Mouse (Mus musculus): ENCODE measurements around the gene Mymx.

DNA sequence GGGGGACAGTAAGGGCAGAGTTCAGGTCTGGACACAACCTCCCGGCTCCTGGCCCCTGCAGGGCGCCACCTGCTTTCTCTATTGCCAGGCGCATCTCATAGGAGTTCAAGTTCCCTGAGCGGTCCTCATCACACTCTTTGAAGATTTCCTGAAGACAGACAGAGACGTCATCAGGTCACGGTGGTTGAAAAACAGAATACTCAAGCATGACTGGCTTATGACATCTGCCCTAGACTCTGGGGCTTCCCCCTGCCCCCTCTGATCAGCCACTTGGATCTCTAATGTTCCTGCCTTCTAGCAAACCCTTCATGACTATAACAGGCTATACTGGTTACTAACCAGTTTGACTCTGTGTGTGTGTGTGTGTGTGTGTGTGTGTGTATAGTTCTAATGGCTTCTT lies 30.0 kb upstream of the Mymx start:
- TF ChIP-seq CTCF (IDR thresholded peaks at IDR 0.05), result no peak
- no peak for TF ChIP-seq EP300 (IDR thresholded peaks at IDR 0.05)

Data from lung, postnatal 0 days (tissue).